Mouse (Mus musculus) ovary, adult 18-20 months (tissue): ENCODE data around the gene Flnb.

Experiments used
- DNase-seq: peaks from one replicate; pipeline ENCODE4 v3.0.0; 2022; ENCODE audit warnings: low spot score, mixed read lengths

The Flnb gene

DNA sequence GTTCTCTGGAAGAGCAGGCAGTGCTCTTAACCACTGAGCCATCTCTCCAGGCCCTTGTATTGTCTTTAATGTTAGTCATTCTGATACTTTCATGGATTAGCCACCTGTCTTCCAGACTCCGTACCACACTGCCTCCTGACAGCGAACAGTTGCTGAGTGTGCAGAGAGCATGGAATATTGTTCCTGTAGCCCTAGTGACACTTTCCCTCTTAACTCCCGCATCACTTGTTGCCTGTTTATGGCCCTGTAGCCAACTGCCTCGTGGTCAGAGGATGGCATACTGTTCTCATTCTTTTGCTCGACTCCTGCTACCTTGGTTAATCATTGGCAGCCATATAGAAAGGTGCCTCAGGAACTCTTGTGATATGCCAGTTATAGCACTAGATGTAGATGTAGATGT is 45.4 kb downstream of the Flnb start:
- no peak for DNase-seq

- DNase-seq = no peak
These were observed 46.2 kb downstream of the Flnb start for GRCm38 (mm10) chr14:7863871-7864505.

GRCm38 (mm10) chr14:7864506-7864899 is 46.7 kb downstream of the Flnb start:
- DNase-seq = no peak

DNA sequence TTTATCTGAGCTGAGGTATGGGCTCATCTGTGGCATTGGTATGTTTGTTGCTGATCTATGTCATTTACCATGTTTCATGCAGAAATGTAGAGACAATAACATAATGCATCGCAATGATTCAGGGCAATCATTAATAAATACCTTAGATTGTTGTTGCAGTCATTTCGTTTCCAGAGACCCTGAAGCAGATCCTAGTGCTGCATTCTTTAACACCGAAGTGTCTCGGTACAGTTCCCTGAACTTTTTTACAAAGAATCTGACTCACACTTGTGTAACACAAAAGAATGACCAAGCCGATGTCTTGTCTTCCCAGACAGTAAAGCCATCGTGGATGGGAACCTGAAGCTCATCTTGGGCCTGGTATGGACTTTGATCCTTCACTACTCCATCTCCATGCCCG is 49.5 kb downstream of the Flnb start:
- no peak for DNase-seq

- DNase-seq = no peak
These were observed 50.1 kb downstream of the Flnb start for GRCm38 (mm10) chr14:7867841-7868240.

- DNase-seq = peak; percentile 46
These were observed 52.0 kb downstream of the Flnb start for GRCm38 (mm10) chr14:7869796-7870195.

DNA sequence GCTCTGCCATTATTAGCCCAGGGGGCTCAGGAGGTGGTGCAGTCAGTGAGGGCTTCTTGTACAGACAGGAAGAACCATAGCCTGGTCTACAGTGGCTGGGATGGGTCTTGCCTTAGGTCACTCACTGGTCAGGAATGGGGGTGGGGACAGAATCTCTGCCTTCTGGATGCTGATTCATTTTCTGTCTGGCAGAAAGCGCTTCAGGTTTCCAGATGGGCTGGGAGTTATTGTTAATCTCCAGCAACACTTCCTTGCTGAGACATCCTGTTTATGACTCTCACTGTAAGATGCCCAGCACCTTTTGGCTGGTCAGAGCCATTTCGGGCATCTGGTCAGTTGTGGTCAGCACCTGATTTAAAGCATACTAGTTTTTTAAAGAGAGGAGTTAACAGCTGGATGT is 55.8 kb downstream of the Flnb start:
- no peak for DNase-seq

DNA sequence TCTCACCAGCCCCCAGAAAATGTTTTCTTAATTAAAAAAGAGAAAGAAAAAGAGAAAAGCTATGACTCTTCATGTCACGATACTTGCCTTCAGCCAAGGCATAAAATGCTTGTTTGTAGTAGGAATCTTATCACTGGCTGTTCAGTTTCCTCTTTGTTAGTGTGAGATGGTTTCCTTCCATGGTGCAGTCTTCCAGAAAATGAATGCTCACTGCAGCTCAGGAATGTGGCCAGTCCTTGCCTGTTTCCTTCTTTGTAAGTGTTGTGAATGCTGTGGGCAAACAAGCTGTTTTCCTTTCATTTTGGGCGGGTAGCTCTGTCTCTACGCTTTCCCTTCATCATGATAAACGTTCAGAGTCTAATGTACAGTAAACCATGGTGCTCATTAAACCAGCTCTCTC is 56.7 kb downstream of the Flnb start:
- DNase-seq = no peak

DNA sequence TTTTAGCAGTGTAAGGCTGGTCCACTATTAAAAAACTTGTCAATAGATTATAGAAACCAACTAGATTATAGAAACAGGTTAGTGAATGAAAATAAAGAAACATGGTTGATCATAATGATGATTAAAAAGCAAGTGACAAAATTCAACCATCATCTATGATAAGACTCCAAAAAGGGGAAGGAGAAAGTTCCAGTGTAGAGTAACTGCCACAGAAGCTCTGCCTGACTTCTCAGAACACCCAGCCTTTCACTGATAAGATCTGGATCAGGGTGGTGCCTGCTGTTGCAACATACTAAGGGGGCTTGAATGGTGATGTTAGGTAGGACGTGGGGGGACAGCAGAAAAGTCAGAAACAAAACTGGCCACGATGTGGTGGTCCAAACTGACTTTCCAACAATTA is 60.2 kb downstream of the Flnb start:
- no peak for DNase-seq

- no peak for DNase-seq
These were observed 62.6 kb downstream of the Flnb start for GRCm38 (mm10) chr14:7880389-7880788.

DNA sequence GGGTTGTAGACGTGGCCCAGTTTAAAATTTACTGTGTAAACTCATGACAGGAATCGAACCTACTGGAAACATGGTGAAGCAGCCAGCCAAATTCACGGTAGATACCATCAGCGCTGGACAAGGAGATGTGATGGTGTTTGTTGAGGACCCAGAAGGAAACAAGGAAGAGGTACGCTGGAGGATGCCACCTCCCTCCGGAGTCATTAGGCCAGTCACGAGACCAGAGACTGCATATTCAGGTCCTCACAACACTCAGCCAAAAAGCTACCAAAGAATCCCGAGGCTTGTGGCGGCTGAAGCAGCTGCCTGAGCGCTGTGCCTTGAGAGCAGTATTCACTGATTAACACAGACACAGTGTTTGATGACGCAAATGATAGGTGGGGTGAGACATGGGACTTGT is 63.8 kb downstream of the Flnb start:
- no peak for DNase-seq

DNA sequence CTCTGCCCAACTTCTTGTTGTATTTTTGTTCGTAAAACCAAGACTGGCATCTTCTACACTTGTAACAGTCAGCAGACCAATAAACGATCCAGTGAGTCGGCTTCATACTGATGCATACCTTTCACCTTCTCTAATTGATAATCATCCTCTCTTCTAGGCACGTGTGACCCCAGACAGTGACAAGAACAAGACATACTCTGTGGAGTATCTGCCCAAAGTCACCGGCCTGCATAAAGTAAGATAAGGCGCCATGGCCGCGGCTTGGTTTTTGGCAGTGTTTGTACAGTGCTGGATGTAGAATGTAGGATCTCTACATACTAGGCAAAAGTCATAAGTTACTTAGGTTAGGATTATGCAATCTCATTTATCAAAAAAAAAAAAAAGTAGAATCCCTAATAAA is 64.3 kb downstream of the Flnb start:
- no peak for DNase-seq

DNA sequence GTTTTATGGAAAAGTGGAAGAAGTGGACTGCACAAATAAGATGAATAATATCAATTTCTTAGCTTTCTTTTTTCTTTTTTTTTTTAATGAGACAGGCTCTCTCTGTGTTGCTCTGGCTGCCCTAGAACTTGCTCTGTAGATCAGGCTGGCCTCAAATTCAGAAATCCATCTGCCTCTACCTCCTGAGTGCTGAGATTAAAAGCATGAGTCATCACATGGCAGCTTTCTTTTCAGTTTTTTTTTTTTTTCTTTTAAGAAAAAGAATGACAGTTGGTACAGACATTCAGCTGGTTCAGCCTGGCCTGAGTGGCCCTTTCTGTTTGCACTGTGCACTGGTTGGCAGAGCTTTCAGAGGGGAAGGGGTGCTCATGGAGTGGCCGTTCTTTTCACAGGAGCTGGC is 66.4 kb downstream of the Flnb start:
- DNase-seq = no peak

GRCm38 (mm10) chr14:7884841-7885240 is 67.1 kb downstream of the Flnb start:
- no peak for DNase-seq

- DNase-seq = no peak
These were observed 67.8 kb downstream of the Flnb start for GRCm38 (mm10) chr14:7885540-7885939.

GRCm38 (mm10) chr14:7886008-7886407 is 68.3 kb downstream of the Flnb start:
- no peak for DNase-seq

DNA sequence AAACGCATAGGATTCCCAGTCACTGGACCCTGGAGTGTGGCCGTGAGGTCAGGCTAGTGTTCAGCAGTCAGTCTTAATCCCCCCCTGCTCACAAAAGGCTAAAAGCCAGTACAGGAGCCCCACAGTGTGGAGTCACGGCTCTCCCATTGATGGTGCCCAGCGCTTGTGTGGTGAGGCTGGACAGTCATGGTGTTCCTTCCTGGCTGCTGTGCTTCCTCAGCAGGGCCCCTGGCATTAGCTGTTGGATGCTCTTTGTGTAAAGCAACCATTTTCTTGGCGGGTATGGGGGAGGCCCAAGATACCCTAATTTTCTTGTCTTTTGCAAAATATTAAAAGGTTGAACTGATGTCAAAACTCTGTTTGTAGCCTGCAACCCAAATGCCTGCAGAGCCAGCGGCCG is 69.4 kb downstream of the Flnb start:
- no peak for DNase-seq

DNA sequence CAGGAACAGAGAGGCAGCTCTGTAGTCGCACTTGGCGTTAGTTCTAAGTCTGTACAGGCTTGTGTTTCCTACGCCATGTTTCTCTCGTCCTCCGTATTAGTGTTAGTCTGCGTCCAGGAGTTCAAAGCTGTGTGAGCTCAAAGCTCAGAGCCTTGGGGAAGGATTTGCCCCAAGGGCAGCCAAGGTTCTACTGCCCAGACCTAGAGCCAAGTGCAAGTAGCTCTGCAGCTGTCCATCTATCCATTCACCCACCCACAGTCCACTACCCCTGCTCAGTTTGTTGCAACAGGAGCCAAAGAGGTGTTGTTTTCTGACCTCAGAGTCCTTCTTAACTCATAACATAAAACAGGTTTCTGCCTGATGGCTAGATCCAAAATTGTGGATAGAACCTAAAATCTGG is 70.5 kb downstream of the Flnb start:
- DNase-seq = no peak

GRCm38 (mm10) chr14:7888811-7889651 is 71.3 kb downstream of the Flnb start:
- peak; percentile 16 for DNase-seq

DNA sequence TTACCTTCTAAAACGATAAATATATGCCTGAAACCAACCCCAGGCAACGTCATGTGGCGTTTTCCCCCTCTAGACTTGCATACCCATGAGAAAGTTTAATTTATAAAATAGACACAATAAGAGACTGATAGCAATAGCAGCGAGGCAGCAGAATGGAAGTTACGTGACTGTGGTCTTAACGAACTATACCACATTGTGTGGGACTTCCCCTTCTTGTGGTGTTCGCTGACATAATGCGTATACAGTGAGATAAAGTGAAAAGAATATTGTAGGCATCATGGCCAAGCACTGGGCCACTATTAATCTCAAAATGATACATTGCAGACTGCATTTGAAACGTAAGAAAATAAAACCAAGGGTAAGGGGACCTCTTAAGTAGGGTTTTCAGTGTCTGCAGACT is 72.1 kb downstream of the Flnb start:
- no peak for DNase-seq

DNA sequence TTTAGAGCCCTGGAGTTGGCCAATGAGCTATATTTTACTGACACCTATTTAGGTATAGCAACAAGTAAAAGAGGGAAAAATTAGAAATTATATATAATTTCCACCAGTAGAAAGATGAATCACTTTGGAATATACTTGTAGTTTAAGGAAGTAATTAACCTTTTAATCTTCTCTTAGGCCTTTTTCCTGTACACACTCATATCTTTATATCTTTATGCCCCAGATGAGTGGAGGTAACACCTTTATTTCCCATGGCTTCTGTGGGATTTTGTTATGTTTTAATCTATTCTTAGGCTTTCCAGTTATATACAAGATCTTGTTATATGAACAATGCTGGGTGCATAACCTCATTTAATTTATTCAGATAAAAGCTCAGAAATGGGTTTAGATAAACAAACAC is 73.6 kb downstream of the Flnb start:
- DNase-seq = no peak

- no peak for DNase-seq
These were observed 78.4 kb downstream of the Flnb start for GRCm38 (mm10) chr14:7896126-7896525.

DNA sequence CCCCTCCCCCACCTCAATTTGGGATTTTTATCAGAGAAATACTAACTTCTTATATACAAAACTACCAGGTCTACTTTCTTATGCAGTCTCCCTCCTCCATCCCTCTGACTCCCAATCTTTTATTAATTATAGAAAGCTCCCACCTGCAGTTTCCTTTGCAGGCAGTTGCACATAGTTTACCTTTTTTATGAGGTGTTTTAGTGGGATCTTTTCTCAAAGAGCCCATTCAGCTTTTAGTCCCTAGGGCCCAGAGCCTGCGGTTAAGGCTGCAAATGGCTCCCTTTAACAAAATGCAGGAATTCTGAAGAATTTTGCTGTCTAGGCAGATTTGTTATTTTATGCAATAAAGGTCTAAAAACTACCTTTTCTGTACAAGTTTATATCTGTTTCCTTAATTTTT is 78.9 kb downstream of the Flnb start:
- DNase-seq = no peak

- no peak for DNase-seq
These were observed 82.2 kb downstream of the Flnb start for GRCm38 (mm10) chr14:7899986-7900385.
